Mouse (Mus musculus): ENCODE results near the gene Sox18.

The Sox18 gene

GRCm38 (mm10) chr2:181671326-181671725 lies at the start of gene Sox18:
Gene Sox18, minus strand, starts transcription at chr2:181671640.
- no peak for DNase-seq (ENCODE audit: low spot score in 2 of 2)

- DNase-seq (ENCODE audit: low spot score in 2 of 2), result no peak
These were observed 49.8 kb upstream of the Sox18 start for GRCm38 (mm10) chr2:181721200-181721599.

GRCm38 (mm10) chr2:181720061-181720460 lies 48.6 kb upstream of the Sox18 start:
- DNase-seq (ENCODE audit: low spot score in 2 of 2), result no peak

- DNase-seq (ENCODE audit: low spot score in 2 of 2), result no peak
These were observed 45.6 kb upstream of the Sox18 start for GRCm38 (mm10) chr2:181716991-181717390.

- no peak for DNase-seq (ENCODE audit: low spot score in 2 of 2)
These were observed 43.9 kb upstream of the Sox18 start for GRCm38 (mm10) chr2:181715382-181715781.

- no peak for DNase-seq (ENCODE audit: low spot score in 2 of 2)
These were observed 43.5 kb upstream of the Sox18 start, which contains the start of gene Oprl1 for GRCm38 (mm10) chr2:181714903-181715326. Gene Oprl1, plus strand, starts transcription at chr2:181715016.

GRCm38 (mm10) chr2:181713749-181714148 lies 42.3 kb upstream of the Sox18 start:
- no peak for DNase-seq (ENCODE audit: low spot score in 2 of 2)

GRCm38 (mm10) chr2:181706668-181707067 lies 35.2 kb upstream of the Sox18 start:
- DNase-seq (ENCODE audit: low spot score in 2 of 2), result no peak

- DNase-seq (ENCODE audit: low spot score in 2 of 2), result no peak
These were observed 26.8 kb upstream of the Sox18 start, which contains the start of gene Lkaaear1 for GRCm38 (mm10) chr2:181698241-181698640. Gene Lkaaear1, minus strand, starts transcription at chr2:181698442.

- no peak for DNase-seq (ENCODE audit: low spot score in 2 of 2)
These were observed 25.5 kb upstream of the Sox18 start for GRCm38 (mm10) chr2:181696801-181697420.

GRCm38 (mm10) chr2:181695776-181696175 lies 24.3 kb upstream of the Sox18 start:
- DNase-seq (ENCODE audit: low spot score in 2 of 2), result peak in 1 of 2 experiments; percentile 3

GRCm38 (mm10) chr2:181694581-181694980 lies 23.1 kb upstream of the Sox18 start:
- DNase-seq (ENCODE audit: low spot score in 2 of 2), result no peak

- peak; percentile 65 to 73 for DNase-seq (ENCODE audit: low spot score in 2 of 2)
These were observed 22.2 kb upstream of the Sox18 start, which contains the start of gene Rgs19 for GRCm38 (mm10) chr2:181693339-181694280. Gene Rgs19, minus strand, starts transcription at chr2:181693977.

GRCm38 (mm10) chr2:181692304-181692703 lies 20.9 kb upstream of the Sox18 start:
- no peak for DNase-seq (ENCODE audit: low spot score in 2 of 2)

- no peak for DNase-seq (ENCODE audit: low spot score in 2 of 2)
These were observed 20.1 kb upstream of the Sox18 start for GRCm38 (mm10) chr2:181691571-181691970.

- no peak for DNase-seq (ENCODE audit: low spot score in 2 of 2)
These were observed 19.6 kb upstream of the Sox18 start for GRCm38 (mm10) chr2:181691083-181691482.

- DNase-seq (ENCODE audit: low spot score in 2 of 2), result no peak
These were observed 18.2 kb upstream of the Sox18 start for GRCm38 (mm10) chr2:181689466-181690160.

GRCm38 (mm10) chr2:181687586-181687985 lies 16.1 kb upstream of the Sox18 start:
- no peak for DNase-seq (ENCODE audit: low spot score in 2 of 2)

- DNase-seq (ENCODE audit: low spot score in 2 of 2), result no peak
These were observed 14.2 kb upstream of the Sox18 start for GRCm38 (mm10) chr2:181685686-181686085.

GRCm38 (mm10) chr2:181684713-181685112 lies 13.3 kb upstream of the Sox18 start:
- no peak for DNase-seq (ENCODE audit: low spot score in 2 of 2)

- DNase-seq (ENCODE audit: low spot score in 2 of 2), result no peak
These were observed 11.9 kb upstream of the Sox18 start for GRCm38 (mm10) chr2:181683381-181683780.

- DNase-seq (ENCODE audit: low spot score in 2 of 2), result no peak
These were observed 10.5 kb upstream of the Sox18 start for GRCm38 (mm10) chr2:181681978-181682377.
